Mouse (Mus musculus) liver, adult (tissue): Measurements from ENCODE around the gene Pnpla8.

Experiments
- GATA4 ChIP-seq: IDR thresholded peaks from 2 replicates; pipeline ENCODE4 v1.6.1; 2014; ENCODE audit warnings: mild to moderate bottlenecking, low read length; ENCODE audit not compliant: insufficient replicate concordance

Pnpla8 gene

GRCm38 (mm10) chr12:44327452-44327851 is 106.3 kb downstream of the Pnpla8 start:
- no peak for TF ChIP-seq GATA4

DNA sequence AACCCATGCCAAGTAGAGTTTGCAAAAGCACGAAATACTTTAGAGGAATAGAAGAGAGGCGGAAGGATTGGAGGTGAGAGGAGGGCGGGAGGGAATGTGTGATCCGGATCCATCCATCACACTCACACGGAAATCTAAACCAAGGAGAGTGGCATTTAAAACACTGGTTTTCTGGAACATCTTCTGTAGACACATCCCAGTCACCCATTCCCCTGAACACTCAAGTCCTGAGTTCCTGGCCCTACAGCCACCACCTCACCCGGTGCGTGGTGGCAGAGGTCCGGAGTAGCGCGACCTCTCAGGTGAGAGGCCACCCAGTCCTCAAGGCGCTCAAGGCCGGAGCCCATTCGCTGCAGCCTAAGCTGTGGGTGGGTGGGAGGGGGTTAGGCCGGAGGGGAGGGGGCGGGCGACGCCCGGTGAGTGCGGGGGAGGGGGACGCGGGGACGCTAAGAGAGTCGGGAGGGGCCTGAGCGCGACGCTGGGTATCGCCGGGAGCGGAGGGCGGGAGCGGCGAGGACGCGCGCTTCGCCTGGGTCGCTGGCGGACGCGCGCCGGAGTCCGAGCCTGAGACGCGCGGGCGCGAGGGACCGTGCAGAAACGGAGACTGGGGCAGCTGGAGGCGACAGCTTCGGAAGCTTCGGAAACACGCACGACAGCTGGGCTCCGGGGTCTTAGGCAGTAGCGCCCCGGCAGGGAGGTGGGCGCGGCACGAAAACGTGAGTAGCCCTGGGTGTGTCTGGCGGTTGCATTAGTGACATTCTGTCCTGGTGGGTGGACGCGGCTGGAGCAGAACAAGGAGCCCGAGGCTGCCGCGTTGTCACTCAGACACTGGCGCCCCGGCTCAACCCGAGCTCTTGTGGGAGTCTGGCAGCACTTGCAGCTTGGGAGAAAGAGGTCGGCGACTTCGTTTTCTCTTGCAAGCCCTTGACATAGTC is 107.5 kb downstream of the Pnpla8 start, which contains the start of gene Nrcam:
TSS of gene Nrcam (plus strand) at position 505 of the 935 bp plus-strand sequence.
- no peak for TF ChIP-seq GATA4

GRCm38 (mm10) chr12:44329316-44330215 is 108.4 kb downstream of the Pnpla8 start:
- TF ChIP-seq GATA4 = no peak

- TF ChIP-seq GATA4 = no peak
These were observed 109.1 kb downstream of the Pnpla8 start for GRCm38 (mm10) chr12:44330216-44330719.

DNA sequence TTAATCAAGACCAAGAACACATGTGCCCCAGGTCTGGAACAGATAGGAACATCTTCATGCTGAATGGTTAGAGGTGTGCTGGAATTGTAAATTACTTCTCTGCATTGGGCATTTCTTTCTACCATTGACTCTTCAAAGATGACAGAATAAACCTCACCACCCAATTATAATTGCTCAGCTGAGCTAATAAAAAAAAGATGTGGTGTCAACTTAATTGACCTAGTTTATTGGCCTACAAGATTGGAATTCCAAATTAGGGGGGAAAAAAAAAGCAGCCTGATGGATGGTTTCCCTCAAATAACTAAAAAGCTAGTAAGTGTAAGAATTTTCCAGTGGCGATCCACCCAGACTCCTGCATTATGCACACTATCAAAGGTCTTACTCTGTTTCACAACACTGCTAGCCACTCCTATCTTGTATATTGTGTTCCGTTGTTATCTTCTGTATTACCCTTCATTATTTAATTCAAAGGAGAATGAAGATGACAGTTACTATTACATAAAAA is 116.0 kb downstream of the Pnpla8 start:
- no peak for TF ChIP-seq GATA4

GRCm38 (mm10) chr12:44338195-44338622 is 117.0 kb downstream of the Pnpla8 start:
- no peak for TF ChIP-seq GATA4

DNA sequence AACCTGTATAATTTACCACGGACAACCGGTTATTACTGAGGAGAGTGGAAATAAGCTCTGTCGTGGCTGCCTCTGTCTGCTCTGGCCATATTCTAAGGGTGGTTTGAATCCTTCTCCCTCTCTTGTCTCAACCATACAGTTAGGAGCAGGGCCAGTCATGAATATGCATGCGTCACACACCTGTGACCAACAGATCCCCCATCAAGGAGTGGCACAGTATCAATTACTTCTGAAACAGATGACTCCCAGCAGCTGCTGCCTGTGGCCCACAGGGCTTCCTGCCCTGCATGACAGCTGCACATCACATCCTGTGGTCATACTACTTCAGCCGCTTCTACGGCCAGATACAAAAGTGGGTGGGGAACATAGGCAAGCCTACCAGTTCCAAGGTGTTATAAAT is 122.9 kb downstream of the Pnpla8 start:
- TF ChIP-seq GATA4 = no peak

DNA sequence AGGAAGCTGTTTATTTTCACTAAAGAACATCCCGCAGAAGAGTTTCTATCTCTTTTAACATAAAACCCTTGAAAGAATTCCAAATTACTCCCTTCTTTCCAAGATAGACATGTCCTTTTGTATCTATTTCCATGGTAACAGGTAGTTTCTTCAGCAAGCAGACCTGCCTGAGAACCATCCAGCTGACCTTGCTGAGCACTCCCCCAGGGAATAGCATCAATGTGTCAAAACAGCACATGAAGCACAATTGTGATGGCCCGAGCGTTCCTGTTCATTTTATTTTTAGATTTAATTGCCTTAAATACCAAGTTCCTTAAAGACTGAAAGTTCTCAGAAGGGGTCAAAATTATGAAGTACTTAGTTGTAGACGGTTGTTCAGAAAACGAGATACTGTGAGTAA is 124.1 kb downstream of the Pnpla8 start:
- TF ChIP-seq GATA4 = no peak

DNA sequence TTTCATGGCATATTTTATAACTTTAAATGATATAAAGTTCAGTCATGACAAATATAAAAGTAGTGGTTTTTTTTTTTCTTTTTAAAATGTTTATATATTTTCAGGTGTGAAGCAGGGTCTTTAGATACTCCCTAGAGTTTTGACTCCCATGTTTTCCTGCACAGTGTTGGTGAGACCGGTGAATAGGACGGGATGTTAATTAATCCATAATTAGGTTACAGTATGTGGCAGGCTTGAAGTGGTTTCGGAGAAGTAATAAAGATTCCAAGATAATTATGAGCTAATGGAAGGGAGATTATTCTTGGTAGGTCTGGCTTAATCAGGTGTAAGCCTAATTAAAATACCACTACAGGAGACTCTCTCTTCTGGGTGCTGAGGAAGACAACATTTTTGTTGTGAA is 125.0 kb downstream of the Pnpla8 start:
- TF ChIP-seq GATA4 = no peak

- TF ChIP-seq GATA4 = no peak
These were observed 133.9 kb downstream of the Pnpla8 start for GRCm38 (mm10) chr12:44355116-44355515.

- no peak for TF ChIP-seq GATA4
These were observed 136.3 kb downstream of the Pnpla8 start for GRCm38 (mm10) chr12:44357460-44357859.

DNA sequence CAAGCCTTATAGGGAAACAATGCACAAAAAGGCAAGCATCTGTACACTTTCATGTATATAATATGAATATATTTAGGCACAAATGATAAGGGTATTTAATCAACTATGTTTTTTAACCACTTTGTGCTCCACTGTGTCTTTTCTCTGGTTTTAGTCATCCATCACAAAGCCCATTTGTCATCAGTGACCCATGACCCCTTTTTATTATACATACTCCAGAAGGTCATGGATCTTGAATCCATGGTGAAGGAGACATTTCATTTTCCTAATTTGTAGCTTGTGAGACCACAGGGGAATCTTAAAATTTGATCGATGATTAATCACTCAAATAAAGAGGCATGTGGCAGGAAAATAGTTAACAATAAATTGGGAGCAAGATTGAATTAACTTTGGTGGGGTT is 136.7 kb downstream of the Pnpla8 start:
- no peak for TF ChIP-seq GATA4

GRCm38 (mm10) chr12:44371076-44371710 is 150.0 kb downstream of the Pnpla8 start:
- no peak for TF ChIP-seq GATA4
